Mouse (Mus musculus): Measurements from ENCODE around the gene Esp15. TPM values are rescaled to one million over a fixed set of nuclear protein-coding genes. Genes with fewer than 3 reads are reported as not detected.

Esp15 gene
- polyA plus RNA-seq (2017; shearing (Covaris generic)), result not detected

DNA sequence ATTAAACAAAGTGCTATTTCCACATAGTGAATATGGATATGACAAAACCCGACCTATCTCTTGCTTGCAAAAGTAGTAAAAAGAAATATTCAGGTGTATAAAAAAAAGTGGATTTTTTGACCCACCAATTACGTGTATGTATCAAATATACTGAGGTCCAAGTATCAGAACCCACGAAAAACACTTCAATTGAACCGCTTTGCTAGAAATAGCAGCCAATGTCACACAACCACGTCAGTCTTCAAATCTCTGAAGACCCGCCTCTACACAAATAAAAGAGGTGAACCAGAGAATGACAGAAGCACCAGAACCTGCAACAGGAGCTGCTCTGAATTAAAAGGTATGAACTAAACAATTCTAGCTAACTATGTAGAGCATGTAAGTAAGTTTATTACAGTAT is at the start of gene Esp15:
TSS of gene Esp15 (plus strand) at position 301 of the 400 bp plus-strand sequence.

Other genes starting within 250 kb of the Esp15 start
- not detected for gene Esp18, start 234.6 kb upstream of the Esp15 start, polyA plus RNA-seq (2017; shearing (Covaris generic))
- gene Esp16, start 104.8 kb upstream of the Esp15 start, polyA plus RNA-seq (2017; shearing (Covaris generic)), result not detected